Mouse (Mus musculus): ENCODE data around the gene Josd1.

GRCm38 (mm10) chr15:79716710-79717109 lies 29.0 kb upstream of the Josd1 start:
- TF ChIP-seq POLR2A (IDR thresholded peaks at IDR 0.05; ENCODE audit: extremely low read depth, insufficient read depth, low read length) (no peak), CTCF (IDR thresholded peaks at IDR 0.05; ENCODE audit: low read depth, low read length) (no peak)
